8 mouse cellular contexts compared by ENCODE assay signal in the genomic region with DNA sequence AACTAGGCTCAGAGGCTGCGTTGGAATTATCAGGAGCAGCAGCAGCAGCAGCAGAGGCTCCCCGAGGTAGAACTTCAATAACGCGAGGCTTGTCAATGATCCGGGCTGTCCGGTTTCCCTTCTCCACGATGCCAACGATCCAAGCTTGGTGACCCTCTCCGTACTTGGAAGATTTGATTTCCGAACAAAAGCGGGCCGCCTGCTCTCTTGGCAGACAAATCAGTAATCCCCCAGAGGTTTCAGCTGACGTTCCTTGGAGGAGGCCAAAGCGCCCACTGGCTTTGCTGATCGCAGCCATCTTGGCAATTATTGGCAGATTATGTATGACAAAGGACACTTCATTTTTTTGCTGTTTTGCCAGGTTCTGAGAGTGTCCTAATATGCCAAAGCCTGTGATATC. TPM values are rescaled to one million over a fixed set of nuclear protein-coding genes. Genes with fewer than 3 reads are reported as not detected.
DNase-seq lines count a peak whose midpoint lies in the region; ATAC-seq and TF ChIP-seq lines count a peak whose summit lies in the region.

No protein-coding gene starts in this region.

- no peak for TF ChIP-seq CTCF in intestine, postnatal 0 days (IDR thresholded peaks at IDR 0.05; ENCODE audit: low read depth)

- H3K4me3 ChIP-seq in lung, embryonic 15.5 days: peak overlapping the region; percentile 89; the same call in 1 of the 2 replicates
- peak overlapping the region; percentile 78 for H3K4me3 ChIP-seq in intestine, postnatal 0 days (ENCODE audit: low read depth, low read length)
- peak overlapping the region; percentile 88; the same call in 1 of the 2 replicates for H3K4me3 ChIP-seq in neural tube, embryonic 14.5 days (ENCODE audit: low read depth, low read length)

- no peaks in the 10 kb centered on the region for H3K27me3 ChIP-seq in lung, embryonic 15.5 days
- no peaks in the 10 kb centered on the region for H3K27me3 ChIP-seq in intestine, postnatal 0 days (replicated peaks; ENCODE audit: control insufficient read depth, insufficient read depth, low read length)
- H3K27me3 ChIP-seq in neural tube, embryonic 14.5 days (ENCODE audit: control insufficient read depth, insufficient read depth, low read length): no peaks in the 10 kb centered on the region

- peak overlapping the region; percentile 89 for H3K4me2 ChIP-seq in lung, embryonic 15.5 days
- peak overlapping the region; percentile 89 for H3K4me2 ChIP-seq in intestine, postnatal 0 days (replicated peaks; ENCODE audit: low read depth)
- peak overlapping the region; percentile 88; the same call in 1 of the 2 replicates for H3K4me2 ChIP-seq in neural tube, embryonic 14.5 days (ENCODE audit: low read depth, low read length)

- ATAC-seq in lung, embryonic 15.5 days (ENCODE audit: borderline replicate concordance, extremely low read depth, low FRiP score, low TSS enrichment): no peak
- ATAC-seq in intestine, postnatal 0 days: no peak
- no peak for ATAC-seq in neural tube, embryonic 14.5 days (ENCODE audit: low read depth)

- no peak overlapping the region for H3K9ac ChIP-seq in lung, embryonic 15.5 days
- H3K9ac ChIP-seq in intestine, postnatal 0 days (ENCODE audit: low read depth, low read length): peak overlapping the region; percentile 87; the same call in 1 of the 2 replicates
- no peak overlapping the region for H3K9ac ChIP-seq in neural tube, embryonic 14.5 days (replicated peaks; ENCODE audit: low read depth, low read length)

- DNase-seq in adrenal gland, adult 2 months: peak; percentile 33
- DNase-seq in adrenal gland, postnatal 4 days (ENCODE audit: low spot score in 2 of 2): no peak
- no peak for DNase-seq in lung, adult 18-20 months
- DNase-seq in thymus, postnatal 14 days: no peak
- no peak for DNase-seq in left cerebral cortex, adult 8-10 months (ENCODE audit: low spot score in 2 of 2)

- peaks cover 23% of the 10 kb centered on the region; the same call in 1 of the 2 replicates for H3K36me3 ChIP-seq in lung, embryonic 15.5 days
- peaks cover 12% of the 10 kb centered on the region for H3K36me3 ChIP-seq in intestine, postnatal 0 days (ENCODE audit: control insufficient read depth, insufficient read depth)
- no peaks in the 10 kb centered on the region for H3K36me3 ChIP-seq in neural tube, embryonic 14.5 days (ENCODE audit: control insufficient read depth, insufficient read depth, low read length)

- H3K27ac ChIP-seq in lung, embryonic 15.5 days: no peak overlapping the region
- peak overlapping the region; percentile 3; the same call in 1 of the 2 replicates for H3K27ac ChIP-seq in intestine, postnatal 0 days (ENCODE audit: low read depth, low read length)
- no peak overlapping the region for H3K27ac ChIP-seq in neural tube, embryonic 14.5 days (ENCODE audit: low read depth, low read length)

- 95% methylated on average over 15 of the region's 15 CpGs for WGBS in lung, embryonic 15.5 days
- WGBS in intestine, postnatal 0 days: 82% methylated on average over 15 of the region's 15 CpGs
- WGBS in neural tube, embryonic 14.5 days: 91% methylated on average over 15 of the region's 15 CpGs

- H3K9me3 ChIP-seq in lung, embryonic 15.5 days: no peaks in the 10 kb centered on the region
- H3K9me3 ChIP-seq in intestine, postnatal 0 days (ENCODE audit: control insufficient read depth): no peaks in the 10 kb centered on the region
- H3K9me3 ChIP-seq in neural tube, embryonic 14.5 days (ENCODE audit: control insufficient read depth, low read length): 0 out of 2 replicates have a peak, but pooled peaks cover 3% of the 10 kb centered on the region

- H3K4me1 ChIP-seq in lung, embryonic 15.5 days: peaks cover 16% of the 10 kb centered on the region
- H3K4me1 ChIP-seq in intestine, postnatal 0 days (replicated peaks; ENCODE audit: control insufficient read depth, insufficient read depth, low read length): no peaks in the 10 kb centered on the region; the same call in 1 of the 2 replicates
- peaks cover 12% of the 10 kb centered on the region for H3K4me1 ChIP-seq in neural tube, embryonic 14.5 days (ENCODE audit: control insufficient read depth, insufficient read depth, low read length)

RNA-seq across cellular contexts. Expression of gene Sephs2, which starts 1.3 kb away (rescaled TPM):
- 100 to 1,000 TPM in 1 of 2 experiments, 10 to 100 TPM in 1; 90.0 to 118 TPM for total RNA-seq in adrenal gland, adult 2 months (2021)
- polyA plus RNA-seq in adrenal gland, adult 2 months (2012; rRNA removed): 41.8 and 46.5 TPM in 2 replicates
- 100 to 1,000 TPM in 1 of 2 experiments, 10 to 100 TPM in 1; 92.8 to 115 TPM for total RNA-seq in adrenal gland, postnatal 4 days (2021)
- polyA plus RNA-seq in lung, embryonic 15.5 days (2015; fragmentation: Nextera tagmentation; extraction: Ambion mirVana): 66.9 and 69.3 TPM in 2 replicates
- polyA plus RNA-seq in intestine, postnatal 0 days (2015; fragmentation: Nextera tagmentation; extraction: Ambion mirVana): 335 and 364 TPM in 2 replicates
- polyA plus RNA-seq in neural tube, embryonic 14.5 days (2014; fragmentation: Nextera tagmentation; extraction: Ambion mirVana): 77.7 and 78.9 TPM in 2 replicates
- 10 to 100 TPM; 36.1 to 40.8 (median 38.1) TPM for total RNA-seq in left cerebral cortex, adult 8-10 months (2022)

RNA-seq across cellular contexts. Expression of gene Dctpp1, which starts 12.1 kb away (rescaled TPM):
- total RNA-seq in adrenal gland, adult 2 months (2021): 10 to 100 TPM; 34.7 to 37.6 TPM
- 45.1 and 57.1 TPM in 2 replicates for polyA plus RNA-seq in adrenal gland, adult 2 months (2012; rRNA removed)
- total RNA-seq in adrenal gland, postnatal 4 days (2021): 10 to 100 TPM; 63.5 to 68.3 TPM
- 161 and 190 TPM in 2 replicates for polyA plus RNA-seq in lung, embryonic 15.5 days (2015; fragmentation: Nextera tagmentation; extraction: Ambion mirVana)
- 75.2 and 80.9 TPM in 2 replicates for polyA plus RNA-seq in intestine, postnatal 0 days (2015; fragmentation: Nextera tagmentation; extraction: Ambion mirVana)
- polyA plus RNA-seq in neural tube, embryonic 14.5 days (2014; fragmentation: Nextera tagmentation; extraction: Ambion mirVana): 109 and 138 TPM in 2 replicates
- 10 to 100 TPM; 24.3 to 28.3 (median 26.0) TPM for total RNA-seq in left cerebral cortex, adult 8-10 months (2022)

RNA-seq across cellular contexts. Expression of gene Itgal, which starts 23.5 kb away (rescaled TPM):
- 1 to 10 TPM; 1.7 to 2.4 TPM for total RNA-seq in adrenal gland, adult 2 months (2021)
- 1.6 and 1.7 TPM in 2 replicates for polyA plus RNA-seq in adrenal gland, adult 2 months (2012; rRNA removed)
- total RNA-seq in adrenal gland, postnatal 4 days (2021): 1 to 10 TPM; 3.0 to 3.4 TPM
- 1.4 and 2.3 TPM in 2 replicates for polyA plus RNA-seq in lung, embryonic 15.5 days (2015; fragmentation: Nextera tagmentation; extraction: Ambion mirVana)
- 0.69 and 0.87 TPM in 2 replicates for polyA plus RNA-seq in intestine, postnatal 0 days (2015; fragmentation: Nextera tagmentation; extraction: Ambion mirVana)
- polyA plus RNA-seq in neural tube, embryonic 14.5 days (2014; fragmentation: Nextera tagmentation; extraction: Ambion mirVana): 0.09 and 0.17 TPM in 2 replicates
- total RNA-seq in left cerebral cortex, adult 8-10 months (2022): under 1 TPM; 0.44 to 0.91 (median 0.83) TPM

RNA-seq across cellular contexts. Expression of gene Zfp771, which starts 28.5 kb away (rescaled TPM):
- total RNA-seq in adrenal gland, adult 2 months (2021): 10 to 100 TPM; 27.1 to 32.4 TPM
- polyA plus RNA-seq in adrenal gland, adult 2 months (2012; rRNA removed): 295 and 338 TPM in 2 replicates
- total RNA-seq in adrenal gland, postnatal 4 days (2021): 10 to 100 TPM; 36.3 to 39.2 TPM
- 61.9 and 63.0 TPM in 2 replicates for polyA plus RNA-seq in lung, embryonic 15.5 days (2015; fragmentation: Nextera tagmentation; extraction: Ambion mirVana)
- polyA plus RNA-seq in intestine, postnatal 0 days (2015; fragmentation: Nextera tagmentation; extraction: Ambion mirVana): 17.6 and 19.8 TPM in 2 replicates
- 68.1 and 68.8 TPM in 2 replicates for polyA plus RNA-seq in neural tube, embryonic 14.5 days (2014; fragmentation: Nextera tagmentation; extraction: Ambion mirVana)
- 10 to 100 TPM; 49.5 to 55.5 (median 53.6) TPM for total RNA-seq in left cerebral cortex, adult 8-10 months (2022)

RNA-seq across cellular contexts. Expression of gene Sept1, which starts 39.6 kb away (rescaled TPM):
- 10 to 100 TPM in 1 of 2 experiments, 1 to 10 TPM in 1; 7.1 to 11.4 TPM for total RNA-seq in adrenal gland, adult 2 months (2021)
- polyA plus RNA-seq in adrenal gland, adult 2 months (2012; rRNA removed): 8.6 and 10.9 TPM in 2 replicates
- 10 to 100 TPM; 12.6 to 14.5 TPM for total RNA-seq in adrenal gland, postnatal 4 days (2021)
- polyA plus RNA-seq in lung, embryonic 15.5 days (2015; fragmentation: Nextera tagmentation; extraction: Ambion mirVana): 21.7 and 28.9 TPM in 2 replicates
- 6.3 and 6.6 TPM in 2 replicates for polyA plus RNA-seq in intestine, postnatal 0 days (2015; fragmentation: Nextera tagmentation; extraction: Ambion mirVana)
- 7.2 and 9.1 TPM in 2 replicates for polyA plus RNA-seq in neural tube, embryonic 14.5 days (2014; fragmentation: Nextera tagmentation; extraction: Ambion mirVana)
- 1 to 10 TPM; 3.1 to 7.1 (median 5.4) TPM for total RNA-seq in left cerebral cortex, adult 8-10 months (2022)
